In the genomic region with DNA sequence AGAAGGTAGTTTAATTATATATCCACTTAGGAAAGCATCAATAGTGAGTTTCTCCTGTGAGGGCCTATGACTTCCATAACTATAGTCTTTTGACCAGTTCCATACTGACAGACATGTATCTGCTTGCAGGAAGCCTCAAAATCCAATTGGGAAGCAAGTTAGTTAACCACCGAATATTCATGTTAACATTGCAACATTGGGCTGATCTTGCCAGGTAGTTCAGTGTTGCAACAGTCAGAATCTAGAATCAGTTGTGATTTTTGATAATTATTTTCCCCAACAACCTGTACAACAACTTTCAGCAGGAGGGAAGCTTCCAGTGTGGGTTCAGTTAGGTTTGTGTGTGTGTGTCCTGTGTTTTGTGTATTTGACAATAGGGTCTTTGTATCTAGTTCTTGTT, we compare ENCODE assay signal across 16 mouse cellular contexts.
"Had no signal": no experiment of that assay in that cellular context is flagged by ENCODE, and none has a peak within 500 bp of the region (broad histone marks: within the 10 kb centered on the region; RNA-seq: fewer than 3 reads in every experiment).

No protein-coding gene starts in this region.

- H3K27me3 ChIP-seq: neural tube, embryonic 12.5 days; neural tube, embryonic 13.5 days; neural tube, embryonic 15.5 days; stomach, embryonic 15.5 days had no signal

- H3K9ac ChIP-seq: neural tube, embryonic 12.5 days; neural tube, embryonic 13.5 days; neural tube, embryonic 15.5 days; stomach, embryonic 15.5 days had no signal

- H3K27ac ChIP-seq: neural tube, embryonic 12.5 days; neural tube, embryonic 13.5 days; neural tube, embryonic 15.5 days; stomach, embryonic 15.5 days; stomach, postnatal 0 days had no signal

- H3K36me3 ChIP-seq: neural tube, embryonic 12.5 days; neural tube, embryonic 13.5 days; neural tube, embryonic 15.5 days; stomach, embryonic 15.5 days had no signal

- H3K4me3 ChIP-seq: neural tube, embryonic 12.5 days; neural tube, embryonic 13.5 days; neural tube, embryonic 15.5 days; stomach, embryonic 15.5 days had no signal

- H3K4me2 ChIP-seq: neural tube, embryonic 12.5 days; neural tube, embryonic 13.5 days; neural tube, embryonic 15.5 days; stomach, embryonic 15.5 days had no signal

- H3K4me1 ChIP-seq: neural tube, embryonic 12.5 days; neural tube, embryonic 13.5 days; neural tube, embryonic 15.5 days; stomach, embryonic 15.5 days had no signal

- DNase-seq: right cerebral cortex, adult 18-20 months; right cerebral cortex, postnatal 14 days; right cerebral cortex, postnatal 25 days; right cerebral cortex, postnatal 4 days; spleen, adult 18-20 months; thymus, adult 18-20 months; thymus, adult 2 months; thymus, postnatal 14 days; thymus, postnatal 25 days; thymus, postnatal 36 days; thymus, postnatal 4 days had no signal

- H3K9me3 ChIP-seq: neural tube, embryonic 12.5 days; stomach, embryonic 15.5 days had no signal
